Mouse (Mus musculus) intestine, postnatal 0 days (tissue): ENCODE measurements at regions not wholly inside any gene's neighbourhood (a gene's known extent, or its start where the extent isn't known, plus 50 kb on each side); places are given as distances from the start of the nearest gene placed in this dataset.

ENCODE experiments used
- ATAC-seq: fragments of 200-750 bp; cut with Nextera tagmentation; 2 replicates; pipeline ENCODE4 v1.8.0; 2017; ENCODE audit warnings: mild to moderate bottlenecking, moderate TSS enrichment, moderate library complexity
- H3K27ac ChIP-seq: fragments of 300-500 bp; sonication (generic); 2 replicates; pipeline ENCODE4 v1.5.1; 2014; ENCODE audit warnings: mild to moderate bottlenecking, low read depth, low read length, moderate library complexity
- H3K27me3 ChIP-seq: fragments of 300-500 bp; sonication (generic); replicated peaks from 2 replicates; pipeline ENCODE4 v1.6.1; 2014; ENCODE audit warnings: low read length, mixed read lengths; ENCODE audit not compliant: control insufficient read depth, insufficient read depth
- H3K36me3 ChIP-seq: fragments of 300-500 bp; sonication (generic); 2 replicates; pipeline ENCODE4 v1.6.1; 2014; ENCODE audit warnings: mild to moderate bottlenecking, moderate library complexity; ENCODE audit not compliant: control insufficient read depth, insufficient read depth
- H3K4me1 ChIP-seq: fragments of 300-500 bp; sonication (generic); replicated peaks from 2 replicates; pipeline ENCODE4 v1.6.1; 2014; ENCODE audit warnings: antibody characterized with exemption, low read length, mixed read lengths; ENCODE audit not compliant: control insufficient read depth, insufficient read depth
- H3K4me2 ChIP-seq: fragments of 300-500 bp; sonication (generic); replicated peaks from 2 replicates; pipeline ENCODE4 v1.6.1; 2014; ENCODE audit warnings: low read depth, mild to moderate bottlenecking, moderate library complexity
- H3K4me3 ChIP-seq: fragments of 300-500 bp; sonication (generic); 2 replicates; pipeline ENCODE4 v1.5.1; 2014; ENCODE audit warnings: low read depth, low read length
- H3K9ac ChIP-seq: fragments of 300-500 bp; sonication (generic); 2 replicates; pipeline ENCODE4 v1.6.1; 2014; ENCODE audit warnings: mild to moderate bottlenecking, low read depth, low read length
- H3K9me3 ChIP-seq: fragments of 300-500 bp; sonication (generic); 2 replicates; pipeline ENCODE4 v1.6.1; 2016; ENCODE audit warnings: mixed run types; ENCODE audit not compliant: control insufficient read depth
- CTCF ChIP-seq: sonication (generic); IDR thresholded peaks from 2 replicates; pipeline ENCODE4 v1.5.1; 2016; ENCODE audit warnings: low read depth, mild to moderate bottlenecking, control low read depth, antibody characterized with exemption, moderate library complexity
- WGBS: fragments of 180-500 bp; shearing (Covaris S2); extraction: QIAGEN DNeasy Blood & Tissue Kit; methylation state at CpG from one replicate; pipeline ENCODE4 v1.1.7; 2014; 5-methylcytosine and 5-hydroxymethylcytosine counted together

GRCm38 (mm10) chr8:128087500-128087899 is 270.9 kb upstream of the Nrp1 start:
- Histone ChIP-seq H3K9me3 (no peaks in the 10 kb centered on the region), H3K4me3 (no peak overlapping the region), H3K36me3 (no peaks in the 10 kb centered on the region), H3K27me3 (no peaks in the 10 kb centered on the region), H3K4me2 (no peak overlapping the region), H3K4me1 (no peaks in the 10 kb centered on the region), H3K27ac (no peak overlapping the region), H3K9ac (no peak overlapping the region)
- no peak for ATAC-seq
- 86% methylated on average over 1 of the region's 1 CpGs for WGBS
- no peak for TF ChIP-seq CTCF

GRCm38 (mm10) chr8:128092826-128093225 is 265.6 kb upstream of the Nrp1 start:
- H3K4me3 ChIP-seq, result no peak overlapping the region
- ATAC-seq, result no peak
- H3K27me3 ChIP-seq, result no peaks in the 10 kb centered on the region
- H3K4me2 ChIP-seq, result no peak overlapping the region
- H3K9ac ChIP-seq, result no peak overlapping the region
- H3K9me3 ChIP-seq, result no peaks in the 10 kb centered on the region
- H3K4me1 ChIP-seq, result no peaks in the 10 kb centered on the region
- H3K36me3 ChIP-seq, result no peaks in the 10 kb centered on the region
- WGBS, result 86% methylated on average over 7 of the region's 7 CpGs
- H3K27ac ChIP-seq, result no peak overlapping the region
- TF ChIP-seq CTCF, result no peak

- H3K36me3 ChIP-seq, result no peaks in the 10 kb centered on the region
- no peaks in the 10 kb centered on the region for H3K4me1 ChIP-seq
- WGBS, result 97% methylated on average over 1 of the region's 1 CpGs
- H3K4me2 ChIP-seq, result no peak overlapping the region
- TF ChIP-seq CTCF, result no peak
- ATAC-seq, result no peak
- no peak overlapping the region for H3K4me3 ChIP-seq
- H3K27me3 ChIP-seq, result no peaks in the 10 kb centered on the region
- H3K9ac ChIP-seq, result no peak overlapping the region
- H3K27ac ChIP-seq, result no peak overlapping the region
- H3K9me3 ChIP-seq, result no peaks in the 10 kb centered on the region
Measured at GRCm38 (mm10) chr8:128095451-128095850, 263.0 kb upstream of the Nrp1 start.

GRCm38 (mm10) chr8:128097601-128098000 is 260.8 kb upstream of the Nrp1 start:
- Histone ChIP-seq H3K4me3 (no peak overlapping the region), H3K4me2 (no peak overlapping the region), H3K27me3 (no peaks in the 10 kb centered on the region), H3K4me1 (no peaks in the 10 kb centered on the region), H3K36me3 (no peaks in the 10 kb centered on the region), H3K27ac (no peak overlapping the region), H3K9ac (no peak overlapping the region), H3K9me3 (no peaks in the 10 kb centered on the region)
- ATAC-seq, result no peak
- no peak for TF ChIP-seq CTCF
- 86% methylated on average over 3 of the region's 3 CpGs for WGBS

- WGBS, result 76% methylated on average over 1 of the region's 1 CpGs
- Histone ChIP-seq H3K27me3 (no peaks in the 10 kb centered on the region), H3K27ac (no peak overlapping the region), H3K4me2 (no peak overlapping the region), H3K9ac (no peak overlapping the region), H3K4me1 (no peaks in the 10 kb centered on the region), H3K36me3 (no peaks in the 10 kb centered on the region), H3K4me3 (no peak overlapping the region), H3K9me3 (no peaks in the 10 kb centered on the region)
- no peak for TF ChIP-seq CTCF
- no peak for ATAC-seq
Measured at GRCm38 (mm10) chr8:128103380-128103779, 255.0 kb upstream of the Nrp1 start.

- ATAC-seq, result no peak
- Histone ChIP-seq H3K27ac (no peak overlapping the region), H3K36me3 (no peaks in the 10 kb centered on the region), H3K9ac (no peak overlapping the region), H3K4me2 (no peak overlapping the region), H3K4me3 (no peak overlapping the region), H3K9me3 (no peaks in the 10 kb centered on the region), H3K27me3 (no peaks in the 10 kb centered on the region), H3K4me1 (no peaks in the 10 kb centered on the region)
- no peak for TF ChIP-seq CTCF
- 92% methylated on average over 2 of the region's 2 CpGs for WGBS
Measured at GRCm38 (mm10) chr8:128106569-128106968, 251.8 kb upstream of the Nrp1 start.

GRCm38 (mm10) chr8:128107041-128107440 is 251.4 kb upstream of the Nrp1 start:
- Histone ChIP-seq H3K27ac (no peak overlapping the region), H3K36me3 (no peaks in the 10 kb centered on the region), H3K9ac (no peak overlapping the region), H3K4me2 (no peak overlapping the region), H3K9me3 (no peaks in the 10 kb centered on the region), H3K4me3 (no peak overlapping the region), H3K27me3 (no peaks in the 10 kb centered on the region), H3K4me1 (no peaks in the 10 kb centered on the region)
- ATAC-seq, result no peak
- WGBS, result 87% methylated on average over 7 of the region's 7 CpGs
- no peak for TF ChIP-seq CTCF
